ENCODE assay signal across 10 mouse cellular contexts in genomic region chr10:7870571-7871315, GRCm38 (mm10). TPM values are rescaled to one million over a fixed set of nuclear protein-coding genes. Genes with fewer than 3 reads are reported as not detected.
DNase-seq lines count a peak whose midpoint lies in the region; ATAC-seq and TF ChIP-seq lines count a peak whose summit lies in the region.
"Had no signal": no experiment of that assay in that cellular context is flagged by ENCODE, and none has a peak within 500 bp of the region (broad histone marks: within the 10 kb centered on the region; RNA-seq: fewer than 3 reads in every experiment).

No protein-coding gene starts in this region.

- peak; percentile 38 for DNase-seq in hindbrain, embryonic 10.5 days (ENCODE audit: low spot score)
- peak; percentile 77 for DNase-seq in CD4-positive, CD25-positive, alpha-beta regulatory T cell, adult 2 months (ENCODE audit: low read depth, low spot score)
- DNase-seq in gastrocnemius, adult 18-20 months (ENCODE audit: low spot score), result peak; percentile 47
- peak; percentile 2 to 56 for DNase-seq in left cerebral cortex, adult 9 months (ENCODE audit: low spot score in 2 of 2)
- DNase-seq in right cerebral cortex, postnatal 10 days (ENCODE audit: low spot score in 2 of 2), result peak; percentile 67 to 78
- DNase-seq in urinary bladder, postnatal 10 days (ENCODE audit: low spot score), result no peak

- no peaks in the 10 kb centered on the region for H3K9me3 ChIP-seq in hindbrain, embryonic 10.5 days
- no peaks in the 10 kb centered on the region for H3K9me3 ChIP-seq in hindbrain, embryonic 13.5 days
- H3K9me3 ChIP-seq: embryonic facial prominence, embryonic 12.5 days; liver, embryonic 15.5 days had no signal

- peak; percentile 60; the same call in 1 of the 2 replicates for TF ChIP-seq CTCF in bone marrow, adult 2 months (IDR thresholded peaks at IDR 0.05; ENCODE audit: control insufficient read depth, insufficient read depth, low read length)

- H3K4me1 ChIP-seq in hindbrain, embryonic 10.5 days (replicated peaks), result peaks cover 11% of the 10 kb centered on the region
- H3K4me1 ChIP-seq in hindbrain, embryonic 13.5 days (replicated peaks), result peaks cover 13% of the 10 kb centered on the region
- no peaks in the 10 kb centered on the region for H3K4me1 ChIP-seq in bone marrow, adult 2 months (ENCODE audit: control insufficient read depth, insufficient read depth, low read length)
- H3K4me1 ChIP-seq: liver, embryonic 15.5 days had no signal

- ATAC-seq in hindbrain, embryonic 13.5 days (ENCODE audit: low FRiP score), result no peak

- no peak overlapping the region for H3K27ac ChIP-seq in hindbrain, embryonic 10.5 days
- H3K27ac ChIP-seq in hindbrain, embryonic 13.5 days, result no peak overlapping the region
- no peak overlapping the region for H3K27ac ChIP-seq in bone marrow, adult 2 months (ENCODE audit: control insufficient read depth, insufficient read depth, low read depth, low read length, poor library complexity)
- H3K27ac ChIP-seq: embryonic facial prominence, embryonic 12.5 days; liver, embryonic 15.5 days had no signal

- peaks cover 38% of the 10 kb centered on the region for H3K27me3 ChIP-seq in hindbrain, embryonic 10.5 days (ENCODE audit: insufficient read depth, poor library complexity, severe bottlenecking)
- H3K27me3 ChIP-seq in hindbrain, embryonic 13.5 days, result peaks cover 19% of the 10 kb centered on the region

- H3K9ac ChIP-seq in hindbrain, embryonic 13.5 days, result no peak overlapping the region
- H3K9ac ChIP-seq: embryonic facial prominence, embryonic 12.5 days; liver, embryonic 15.5 days had no signal

- no peak for TF ChIP-seq POLR2A in bone marrow, adult 2 months (IDR thresholded peaks at IDR 0.05; ENCODE audit: borderline replicate concordance, control insufficient read depth, low read depth, low read length)

- no peak overlapping the region for H3K4me2 ChIP-seq in hindbrain, embryonic 13.5 days
- H3K4me2 ChIP-seq: embryonic facial prominence, embryonic 12.5 days; liver, embryonic 15.5 days had no signal

- no peaks in the 10 kb centered on the region for H3K36me3 ChIP-seq in hindbrain, embryonic 10.5 days
- H3K36me3 ChIP-seq in hindbrain, embryonic 13.5 days, result no peaks in the 10 kb centered on the region
- H3K36me3 ChIP-seq: embryonic facial prominence, embryonic 12.5 days; liver, embryonic 15.5 days had no signal

- WGBS in hindbrain, embryonic 10.5 days, result 75% methylated on average over 11 of the region's 11 CpGs
- 68% methylated on average over 11 of the region's 11 CpGs for WGBS in hindbrain, embryonic 13.5 days
- WGBS in bone marrow, adult 2 months, result 60% methylated on average over 11 of the region's 11 CpGs

- H3K4me3 ChIP-seq in hindbrain, embryonic 10.5 days, result no peak overlapping the region
- no peak overlapping the region for H3K4me3 ChIP-seq in hindbrain, embryonic 13.5 days
- H3K4me3 ChIP-seq in bone marrow, adult 2 months (replicated peaks; ENCODE audit: control insufficient read depth, low read depth, low read length), result no peak overlapping the region
- H3K4me3 ChIP-seq: embryonic facial prominence, embryonic 12.5 days; liver, embryonic 15.5 days had no signal

RNA-seq across cellular contexts. Expression of gene Zc3h12d, which starts 38.5 kb away (rescaled TPM):
- 0.10 and 0.12 TPM in 2 replicates for polyA plus RNA-seq in hindbrain, embryonic 10.5 days (2016; fragmentation: Nextera tagmentation; extraction: Ambion mirVana)
- polyA plus RNA-seq in hindbrain, embryonic 13.5 days (2015; fragmentation: Nextera tagmentation; extraction: Ambion mirVana), result 0.18 TPM in 2 replicates
- polyA plus RNA-seq in bone marrow, adult 2 months (2011; ENCODE audit: insufficient read depth, insufficient read length, low replicate concordance, missing spikeins), result 1.1 and 4.9 TPM in 2 replicates
- under 1 TPM in 1 of 2 experiments, not detected in 1; 0.11 TPM for total RNA-seq in gastrocnemius, adult 18-20 months (2021)
